Mouse (Mus musculus): ENCODE data around the gene Spint2.

DNA sequence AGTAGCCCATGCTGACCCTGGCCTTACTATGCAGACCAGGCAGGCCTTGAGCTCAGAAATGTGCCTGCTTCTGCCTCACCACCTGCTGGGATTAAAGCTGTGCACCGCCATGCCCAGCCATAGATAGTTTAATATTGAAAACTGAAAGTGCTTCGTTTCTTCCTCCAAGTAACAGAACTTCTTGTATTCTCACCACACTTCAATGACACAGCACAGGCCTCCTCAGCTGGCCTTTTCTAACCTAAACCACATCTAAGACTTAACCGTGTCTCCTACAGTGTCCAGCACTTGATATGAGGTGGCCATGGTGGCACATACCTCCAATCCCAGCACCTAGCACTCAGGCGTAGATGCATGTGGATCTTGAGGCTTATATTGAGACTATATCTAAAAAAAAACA lies 11.3 kb downstream of the Spint2 start:
- TF ChIP-seq POLR2A (IDR thresholded peaks at IDR 0.05; ENCODE audit: borderline replicate concordance, control insufficient read depth, low read depth, low read length) (no peak), CTCF (IDR thresholded peaks at IDR 0.05; ENCODE audit: control insufficient read depth, insufficient read depth, low read length) (no peak)

Data from bone marrow, adult 2 months (tissue).